Mouse (Mus musculus) hematopoietic multipotent progenitor cell, adult 10-12 weeks (in vitro differentiated cells): ENCODE measurements around the gene Rad21l. TPM values are rescaled to one million over a fixed set of nuclear protein-coding genes. Genes with fewer than 3 reads are reported as not detected.

Experiments used
- polyA plus RNA-seq: library from polyadenylated mRNA; stranded (reverse); fragments of >175 nt; gene quantifications from 2 replicates; pipeline ENCODE4 v1.2.3, GENCODE M21; 2012; ENCODE audit warnings: low replicate concordance

The Rad21l gene
- not detected in 2 replicates for polyA plus RNA-seq

DNA sequence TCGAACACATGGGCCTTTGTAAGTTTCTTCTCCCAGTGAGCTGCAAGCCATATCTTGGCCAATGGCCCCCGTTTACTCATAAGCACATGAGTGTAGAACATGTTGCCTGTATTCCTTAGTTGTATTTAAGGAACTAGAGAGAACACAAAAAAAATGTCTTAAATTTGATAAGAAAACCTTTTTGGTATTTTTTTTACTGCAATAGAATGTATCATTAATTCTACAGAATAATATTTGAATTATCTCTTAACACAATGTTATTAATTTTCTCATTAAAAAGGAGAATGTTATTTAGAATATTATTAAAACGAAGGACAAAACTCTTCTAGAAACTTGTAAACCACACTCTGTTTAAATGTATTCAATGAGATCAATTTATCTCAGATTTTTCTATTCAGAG is at the start of gene Rad21l:
Rad21l (minus strand) TSS at position 101 of the 400 bp plus-strand sequence.

DNA sequence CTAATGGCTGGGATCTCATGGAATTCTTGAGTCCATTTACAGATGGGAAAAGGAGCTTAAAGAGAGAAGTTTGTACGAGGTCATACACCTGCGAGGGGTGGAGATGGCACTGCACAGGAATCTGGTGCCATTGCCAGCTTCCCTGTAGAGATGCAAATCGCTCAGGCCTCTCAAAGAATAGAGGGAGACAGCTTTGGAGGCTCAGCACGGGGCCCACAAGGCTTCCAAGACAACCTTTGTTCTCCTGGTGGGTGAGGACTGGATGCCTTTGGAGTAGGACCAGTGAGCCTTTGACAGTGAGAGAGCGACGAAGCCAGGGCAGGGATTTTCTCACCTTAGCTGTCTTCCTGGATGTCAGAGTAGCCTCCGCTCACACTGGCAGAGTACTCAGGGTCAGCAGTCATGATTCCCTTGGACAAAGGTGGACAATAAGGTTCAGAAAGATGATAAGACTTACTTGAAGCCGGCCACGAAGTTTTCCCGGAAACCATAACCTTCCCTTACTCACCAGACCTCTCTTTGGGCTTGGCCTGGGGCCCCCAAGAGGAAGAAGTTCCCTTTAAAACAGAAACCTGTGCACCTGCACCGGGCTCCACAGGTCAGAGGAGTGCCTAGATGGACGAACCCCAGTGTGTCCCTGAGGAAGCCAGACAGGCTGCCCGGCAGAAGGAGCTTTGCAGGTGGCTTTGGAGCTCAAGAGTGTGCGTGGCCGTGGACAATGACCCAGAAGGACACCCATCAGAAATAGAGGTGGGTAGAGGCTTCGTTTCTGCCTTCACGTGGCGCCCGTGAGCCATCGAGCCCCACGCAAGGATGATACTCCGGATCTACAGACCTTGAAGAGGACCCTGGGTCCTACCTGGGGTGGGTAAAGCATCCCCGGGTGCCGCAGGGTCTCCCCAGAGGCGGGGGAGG is 33.2 kb upstream of the Rad21l start, which contains the start of gene Tmem74b:
Tmem74b (plus strand) TSS at position 778 of the 915 bp plus-strand sequence.

DNA sequence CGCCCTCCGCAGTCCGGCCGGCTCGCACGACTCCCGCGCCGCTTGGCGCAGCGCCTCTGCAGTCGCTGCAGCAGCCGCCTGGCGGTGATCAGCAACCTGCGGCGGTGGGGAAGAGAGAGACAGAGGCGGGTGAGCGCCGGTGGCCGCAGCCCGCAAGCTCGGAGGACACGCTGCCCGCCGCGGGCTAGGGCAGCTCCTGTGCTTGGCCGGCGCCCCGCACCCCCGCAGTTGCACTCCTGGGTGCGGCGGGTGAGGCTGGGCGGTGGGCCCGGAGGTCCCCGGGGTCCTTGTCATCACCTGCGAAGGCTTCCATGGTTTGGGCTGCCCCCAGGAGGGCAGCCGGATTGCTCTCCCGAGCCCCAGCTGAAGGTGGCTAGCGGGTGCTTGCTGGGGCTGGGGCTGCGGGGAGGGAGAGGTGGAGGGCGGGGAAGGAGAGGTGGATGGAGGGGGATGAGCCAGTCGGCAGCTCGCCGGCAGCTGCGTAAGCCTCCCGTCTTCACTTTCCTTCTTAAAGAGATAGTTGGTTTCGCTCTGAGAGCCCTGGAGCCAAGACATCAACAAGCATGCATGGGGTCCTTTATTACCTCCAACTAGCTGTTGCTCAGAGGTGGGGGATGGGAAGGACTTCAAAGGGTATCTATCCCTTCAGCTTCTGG is 36.0 kb downstream of the Rad21l start, which contains the start of gene Snph:
Snph (minus strand) TSS at position 435 of the 656 bp plus-strand sequence.

Other genes starting within 250 kb of the Rad21l start
- not detected in 2 replicates for gene 4921509C19Rik, start 192.4 kb downstream of the Rad21l start, polyA plus RNA-seq
- gene Nsfl1c, start 174.4 kb downstream of the Rad21l start, polyA plus RNA-seq = 68.4 and 83.8 TPM in 2 replicates
- 93.5 and 95.8 TPM in 2 replicates for gene Fkbp1a, start 126.0 kb downstream of the Rad21l start, polyA plus RNA-seq
- gene Sdcbp2, start 95.9 kb downstream of the Rad21l start, polyA plus RNA-seq = 2.4 and 3.6 TPM in 2 replicates
- 0.03 and 0.09 TPM in 2 replicates for gene Snph, start 35.9 kb downstream of the Rad21l start, polyA plus RNA-seq
- gene Tmem74b, start 33.5 kb upstream of the Rad21l start, polyA plus RNA-seq = not detected in 2 replicates
- gene Psmf1, start 75.7 kb upstream of the Rad21l start, polyA plus RNA-seq = 5.6 and 54.2 TPM in 2 replicates
- not detected in 2 replicates for gene Rspo4, start 174.4 kb upstream of the Rad21l start, polyA plus RNA-seq
- not detected in 2 replicates for gene Angpt4, start 242.7 kb upstream of the Rad21l start, polyA plus RNA-seq